Mouse (Mus musculus) lung, embryonic 15.5 days (tissue): ENCODE results near the gene Atf5. TPM values are rescaled to one million over a fixed set of nuclear protein-coding genes. Genes with fewer than 3 reads are reported as not detected.

ENCODE experiments used
- ATAC-seq: fragments of 200-750 bp; cut with Nextera tagmentation; 2 replicates; pipeline ENCODE4 v1.8.0; 2017; ENCODE audit warnings: moderate number of reproducible peaks, borderline replicate concordance; ENCODE audit not compliant: low FRiP score, low TSS enrichment; ENCODE audit errors: extremely low read depth
- H3K27ac ChIP-seq: fragments of 300-500 bp; sonication (generic); 2 replicates; pipeline ENCODE4 v1.5.1; 2015; ENCODE audit warnings: moderate library complexity, mild to moderate bottlenecking, inconsistent platforms
- H3K27me3 ChIP-seq: fragments of 300-500 bp; sonication (generic); 2 replicates; pipeline ENCODE4 v1.6.1; 2015; ENCODE audit warnings: inconsistent platforms
- H3K36me3 ChIP-seq: fragments of 300-500 bp; sonication (generic); 2 replicates; pipeline ENCODE4 v1.6.1; 2015; ENCODE audit warnings: inconsistent platforms
- H3K4me1 ChIP-seq: fragments of 300-500 bp; sonication (generic); 2 replicates; pipeline ENCODE4 v1.6.1; 2015; ENCODE audit warnings: inconsistent platforms
- H3K4me2 ChIP-seq: fragments of 300-500 bp; sonication (generic); 2 replicates; pipeline ENCODE4 v1.6.1; 2015; ENCODE audit warnings: inconsistent platforms, mild to moderate bottlenecking, moderate library complexity
- H3K4me3 ChIP-seq: fragments of 300-500 bp; sonication (generic); 2 replicates; pipeline ENCODE4 v1.5.1; 2015; ENCODE audit warnings: mild to moderate bottlenecking, inconsistent platforms
- H3K9ac ChIP-seq: fragments of 300-500 bp; sonication (generic); 2 replicates; pipeline ENCODE4 v1.6.1; 2015; ENCODE audit warnings: inconsistent platforms
- H3K9me3 ChIP-seq: fragments of 300-500 bp; sonication (generic); 2 replicates; pipeline ENCODE4 v1.6.1; 2016; ENCODE audit warnings: inconsistent platforms
- WGBS: fragments of 180-500 bp; shearing (Covaris S2); methylation state at CpG from one replicate; pipeline ENCODE4 v1.1.7; 2015; 5-methylcytosine and 5-hydroxymethylcytosine counted together
- polyA plus RNA-seq: library from polyadenylated mRNA; unstranded; fragments of >200 nt; fragmentation: Nextera tagmentation; extraction: Ambion mirVana; gene quantifications from 2 replicates; pipeline ENCODE4 v1.2.1, GENCODE M21; 2015

Gene Atf5
- polyA plus RNA-seq, result 4.9 and 5.0 TPM in 2 replicates

GRCm38 (mm10) chr7:44816470-44817021, at the start of gene Atf5:
Atf5 (minus strand) TSS chr7:44816658.
- Histone ChIP-seq H3K9me3 (no peaks in the 10 kb centered on the region), H3K27me3 (no peaks in the 10 kb centered on the region), H3K4me3 (peak within 1 kb of the TSS; percentile 79), H3K4me1 (peaks cover 51% of the 10 kb centered on the region), H3K9ac (peak within 1 kb of the TSS; percentile 96), H3K4me2 (peak within 1 kb of the TSS; percentile 60), H3K36me3 (peaks cover 15% of the 10 kb centered on the region), H3K27ac (peak within 1 kb of the TSS; percentile 98)
- peak; percentile 43 for ATAC-seq
- under 1% methylated on average over 32 of the region's 57 CpGs for WGBS

DNA sequence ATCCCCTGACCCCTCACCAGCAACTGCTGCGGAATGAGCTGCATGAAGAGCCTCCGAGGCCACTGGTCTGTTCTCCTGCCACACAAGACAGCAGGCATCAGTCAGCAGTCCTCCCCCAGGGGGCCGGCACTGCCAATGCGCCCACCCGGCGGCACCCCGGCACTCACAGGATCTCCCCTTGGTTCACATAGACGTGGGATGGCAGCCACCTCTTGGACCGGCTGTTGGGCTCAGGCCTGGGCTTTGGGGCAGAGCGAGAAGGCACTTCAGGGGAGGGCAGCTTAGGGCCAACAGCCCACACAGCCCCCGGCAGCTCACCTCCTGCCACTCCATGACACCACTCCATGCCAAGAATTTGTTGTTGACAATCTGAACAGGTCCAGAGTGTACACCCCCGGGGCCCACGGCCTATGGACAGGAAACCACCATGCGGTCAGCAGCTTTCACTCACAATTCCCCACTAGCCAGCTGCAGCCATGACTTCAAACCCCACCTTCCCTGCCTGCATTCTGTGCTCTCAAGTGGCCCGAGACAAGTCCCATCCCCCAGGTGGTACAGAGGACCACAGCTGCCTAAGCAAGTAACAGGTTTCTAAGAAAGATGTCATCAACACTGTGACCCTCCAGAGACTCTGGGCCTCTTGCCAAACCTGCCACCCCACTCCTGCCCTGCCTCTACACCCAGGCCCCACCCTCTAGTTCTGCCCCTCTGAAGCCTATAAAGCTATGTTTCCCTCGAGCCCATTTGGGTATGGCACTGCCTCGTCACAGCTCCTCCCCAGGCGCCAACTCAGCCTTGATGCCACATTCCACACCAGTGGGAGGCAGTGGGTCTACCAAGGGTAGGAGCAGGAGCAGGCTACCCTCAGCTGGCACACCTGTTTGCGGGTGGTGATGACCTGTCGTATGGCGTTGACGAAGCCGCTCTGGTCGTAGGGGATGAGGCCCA, 48.4 kb upstream of the Atf5 start:
- H3K4me1 ChIP-seq, result peaks cover 67% of the 10 kb centered on the region
- H3K4me2 ChIP-seq, result no peak overlapping the region
- no peaks in the 10 kb centered on the region for H3K27me3 ChIP-seq
- no peak overlapping the region for H3K4me3 ChIP-seq
- peak overlapping the region; percentile 21 for H3K9ac ChIP-seq
- no peak for ATAC-seq
- 70% methylated on average over 24 of the region's 24 CpGs for WGBS
- no peaks in the 10 kb centered on the region for H3K9me3 ChIP-seq
- peak overlapping the region; percentile 25; the same call in 1 of the 2 replicates for H3K27ac ChIP-seq
- H3K36me3 ChIP-seq, result peaks cover 43% of the 10 kb centered on the region

DNA sequence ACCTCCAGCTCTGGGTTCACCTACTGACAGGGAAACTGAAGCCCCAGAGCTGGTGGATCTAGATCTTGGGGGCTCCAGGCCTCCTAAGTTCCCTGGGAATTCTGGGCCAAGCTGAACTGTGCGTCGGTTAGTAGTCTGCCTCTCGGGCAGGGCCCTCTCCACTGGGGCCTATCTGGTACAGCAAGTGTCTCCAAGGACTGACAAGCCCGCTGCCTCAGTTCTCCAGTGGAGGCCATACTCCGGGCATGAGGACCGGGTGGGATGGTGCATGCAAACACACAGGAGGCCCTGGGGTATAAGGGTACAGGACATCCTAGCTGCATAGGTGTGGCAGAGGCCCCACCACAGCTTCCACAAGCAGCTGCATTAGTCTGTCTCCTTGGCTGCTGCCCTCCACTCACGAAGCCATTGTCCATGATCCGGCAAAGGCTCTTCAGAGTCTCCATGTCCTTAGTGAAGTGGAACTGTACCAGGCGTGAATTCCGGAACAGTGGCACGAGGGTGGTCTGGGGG, 47.6 kb upstream of the Atf5 start:
- H3K36me3 ChIP-seq, result peaks cover 43% of the 10 kb centered on the region
- no peaks in the 10 kb centered on the region for H3K27me3 ChIP-seq
- H3K9me3 ChIP-seq, result no peaks in the 10 kb centered on the region
- peaks cover 67% of the 10 kb centered on the region for H3K4me1 ChIP-seq
- H3K4me2 ChIP-seq, result no peak overlapping the region
- H3K9ac ChIP-seq, result no peak overlapping the region
- WGBS, result 80% methylated on average over 11 of the region's 11 CpGs
- no peak for ATAC-seq
- H3K27ac ChIP-seq, result no peak overlapping the region
- H3K4me3 ChIP-seq, result no peak overlapping the region

- Histone ChIP-seq H3K27me3 (no peaks in the 10 kb centered on the region), H3K9ac (no peak overlapping the region), H3K4me1 (peaks cover 69% of the 10 kb centered on the region), H3K9me3 (no peaks in the 10 kb centered on the region), H3K36me3 (peaks cover 43% of the 10 kb centered on the region), H3K4me2 (no peak overlapping the region), H3K27ac (no peak overlapping the region), H3K4me3 (no peak overlapping the region)
- no peak for ATAC-seq
- 87% methylated on average over 14 of the region's 14 CpGs for WGBS
Measured at GRCm38 (mm10) chr7:44863210-44863609, 46.8 kb upstream of the Atf5 start.

- ATAC-seq, result no peak
- no peaks in the 10 kb centered on the region for H3K9me3 ChIP-seq
- H3K27ac ChIP-seq, result no peak overlapping the region
- H3K4me1 ChIP-seq, result peaks cover 69% of the 10 kb centered on the region
- H3K9ac ChIP-seq, result no peak overlapping the region
- no peaks in the 10 kb centered on the region for H3K27me3 ChIP-seq
- peaks cover 43% of the 10 kb centered on the region for H3K36me3 ChIP-seq
- no peak overlapping the region for H3K4me3 ChIP-seq
- WGBS, result 51% methylated on average over 8 of the region's 8 CpGs
- H3K4me2 ChIP-seq, result no peak overlapping the region
Measured at GRCm38 (mm10) chr7:44862434-44862833, 46.0 kb upstream of the Atf5 start.

DNA sequence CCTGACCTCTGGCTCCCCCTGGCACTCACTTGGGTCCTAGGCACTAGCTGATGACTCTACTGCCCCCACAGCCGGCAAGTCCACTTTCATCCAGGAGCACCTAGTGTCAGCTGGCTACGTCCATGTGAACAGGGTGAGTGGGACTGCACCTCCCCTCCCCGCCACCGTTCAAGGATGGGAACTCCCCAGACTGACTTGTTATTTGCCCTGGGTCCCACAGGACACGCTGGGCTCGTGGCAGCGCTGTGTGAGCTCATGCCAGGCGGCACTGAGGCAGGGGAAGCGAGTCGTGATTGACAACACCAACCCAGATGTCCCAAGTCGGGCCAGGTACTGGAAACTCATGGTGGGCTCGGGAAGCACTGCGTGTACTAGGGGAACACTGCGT, 45.0 kb upstream of the Atf5 start:
- Histone ChIP-seq H3K4me3 (no peak overlapping the region), H3K36me3 (peaks cover 43% of the 10 kb centered on the region), H3K9me3 (no peaks in the 10 kb centered on the region), H3K27me3 (no peaks in the 10 kb centered on the region), H3K4me2 (no peak overlapping the region), H3K27ac (peak overlapping the region; percentile 67), H3K4me1 (peaks cover 62% of the 10 kb centered on the region), H3K9ac (no peak overlapping the region)
- WGBS, result 75% methylated on average over 14 of the region's 14 CpGs
- no peak for ATAC-seq

- peaks cover 60% of the 10 kb centered on the region for H3K4me1 ChIP-seq
- peak overlapping the region; percentile 4; the same call in 1 of the 2 replicates for H3K4me3 ChIP-seq
- H3K9ac ChIP-seq, result no peak overlapping the region
- H3K27me3 ChIP-seq, result no peaks in the 10 kb centered on the region
- H3K4me2 ChIP-seq, result no peak overlapping the region; the same call in 1 of the 2 replicates
- H3K36me3 ChIP-seq, result peaks cover 43% of the 10 kb centered on the region
- no peaks in the 10 kb centered on the region for H3K9me3 ChIP-seq
- peak overlapping the region; percentile 67 for H3K27ac ChIP-seq
- ATAC-seq, result peak; percentile 51; the same call in 1 of the 2 replicates
- 38% methylated on average over 22 of the region's 22 CpGs for WGBS
Measured at GRCm38 (mm10) chr7:44860576-44861428, 44.3 kb upstream of the Atf5 start.

- peaks cover 59% of the 10 kb centered on the region for H3K4me1 ChIP-seq
- no peak overlapping the region for H3K4me3 ChIP-seq
- H3K9ac ChIP-seq, result no peak overlapping the region
- no peak overlapping the region for H3K27ac ChIP-seq
- 86% methylated on average over 11 of the region's 11 CpGs for WGBS
- H3K9me3 ChIP-seq, result no peaks in the 10 kb centered on the region
- no peak overlapping the region for H3K4me2 ChIP-seq
- no peaks in the 10 kb centered on the region for H3K27me3 ChIP-seq
- peaks cover 35% of the 10 kb centered on the region for H3K36me3 ChIP-seq
- ATAC-seq, result no peak
Measured at GRCm38 (mm10) chr7:44859896-44860295, 43.4 kb upstream of the Atf5 start.

GRCm38 (mm10) chr7:44857905-44858304, 41.4 kb upstream of the Atf5 start:
- no peak for ATAC-seq
- Histone ChIP-seq H3K27me3 (no peaks in the 10 kb centered on the region), H3K4me1 (peaks cover 69% of the 10 kb centered on the region), H3K36me3 (peaks cover 17% of the 10 kb centered on the region), H3K9me3 (no peaks in the 10 kb centered on the region), H3K4me2 (peak overlapping the region; percentile 91), H3K27ac (peak overlapping the region; percentile 95; the same call in 1 of the 2 replicates), H3K9ac (peak overlapping the region; percentile 80), H3K4me3 (peak overlapping the region; percentile 77)
- 22% methylated on average over 8 of the region's 8 CpGs for WGBS

GRCm38 (mm10) chr7:44857042-44857552, 40.6 kb upstream of the Atf5 start, which contains the start of gene Pnkp:
Pnkp (plus strand) TSS chr7:44857139.
- Histone ChIP-seq H3K9me3 (no peaks in the 10 kb centered on the region), H3K4me2 (peak within 1 kb of the TSS; percentile 91), H3K4me3 (peak within 1 kb of the TSS; percentile 77), H3K36me3 (peaks cover 15% of the 10 kb centered on the region), H3K27ac (peak within 1 kb of the TSS; percentile 95), H3K4me1 (peaks cover 68% of the 10 kb centered on the region), H3K27me3 (no peaks in the 10 kb centered on the region), H3K9ac (peak within 1 kb of the TSS; percentile 80)
- ATAC-seq, result peak; percentile 23
- under 1% methylated on average over 32 of the region's 32 CpGs for WGBS
